Mouse (Mus musculus): Measurements from ENCODE around the gene Tmem235. TPM values are rescaled to one million over a fixed set of nuclear protein-coding genes. Genes with fewer than 3 reads are reported as not detected.
A peak's percentile ranks its signal among the peaks of the same experiment; 100 is the strongest.
"Not testable (repeated sequence)": the region's sequence is repeated elsewhere in the genome, so short reads cannot be mapped to it uniquely, and the experiment has no call there.

Gene Tmem235
- total RNA-seq, 2 experiments from 2014 or later: not detected

- no peak for DNase-seq (ENCODE audit: low spot score in 2 of 2)
- intact Hi-C loops (cut with DNase I): loop anchor here (5.0 to 10.0 kb wide), 2 partner anchors 37 to 595 kb away; no protein-coding TSS in a partner anchor
These were observed 30.8 kb upstream of the Tmem235 start for GRCm38 (mm10) chr11:117829671-117830215.

- intact Hi-C loops (cut with DNase I): no loop called here
These were observed 30.2 kb upstream of the Tmem235 start for GRCm38 (mm10) chr11:117830401-117830800.

GRCm38 (mm10) chr11:117832086-117832969 lies 28.2 kb upstream of the Tmem235 start:
- peak; percentile 59 to 68 for DNase-seq (ENCODE audit: low spot score in 2 of 2)
- intact Hi-C loops (cut with DNase I): no loop called here

More at GRCm38 (mm10) chr11:117830401-117830800, 30.2 kb upstream of the Tmem235 start:
- DNase-seq (ENCODE audit: low spot score in 2 of 2): no peak

GRCm38 (mm10) chr11:117833509-117833908 lies 27.0 kb upstream of the Tmem235 start:
- intact Hi-C loops (cut with DNase I); DNase-seq (ENCODE audit: low spot score in 2 of 2): not testable (repeated sequence)

- DNase-seq (ENCODE audit: low spot score in 2 of 2): no peak
These were observed 26.5 kb upstream of the Tmem235 start for GRCm38 (mm10) chr11:117834086-117834485.

GRCm38 (mm10) chr11:117836306-117836705 lies 24.2 kb upstream of the Tmem235 start:
- peak; percentile 55 to 58 for DNase-seq (ENCODE audit: low spot score in 2 of 2)

More at GRCm38 (mm10) chr11:117834086-117834485, 26.5 kb upstream of the Tmem235 start:
- intact Hi-C loops (cut with DNase I): no loop called here

GRCm38 (mm10) chr11:117838572-117838971 lies 22.0 kb upstream of the Tmem235 start:
- no peak for DNase-seq (ENCODE audit: low spot score in 2 of 2)
- intact Hi-C loops (cut with DNase I): no loop called here

More at GRCm38 (mm10) chr11:117836306-117836705, 24.2 kb upstream of the Tmem235 start:
- intact Hi-C loops (cut with DNase I): no loop called here

- intact Hi-C loops (cut with DNase I): no loop called here
- DNase-seq (ENCODE audit: low spot score in 2 of 2): no peak
These were observed 21.5 kb upstream of the Tmem235 start for GRCm38 (mm10) chr11:117839021-117839420.

GRCm38 (mm10) chr11:117840910-117841309 lies 19.6 kb upstream of the Tmem235 start:
- intact Hi-C loops (cut with DNase I): no loop called here
- no peak for DNase-seq (ENCODE audit: low spot score in 2 of 2)

GRCm38 (mm10) chr11:117843434-117843833 lies 17.1 kb upstream of the Tmem235 start:
- intact Hi-C loops (cut with DNase I): no loop called here
- DNase-seq (ENCODE audit: low spot score in 2 of 2): no peak

GRCm38 (mm10) chr11:117844997-117845396 lies 15.6 kb upstream of the Tmem235 start:
- DNase-seq (ENCODE audit: low spot score in 2 of 2): no peak
- intact Hi-C loops (cut with DNase I): no loop called here

- no peak for DNase-seq (ENCODE audit: low spot score in 2 of 2)
- intact Hi-C loops (cut with DNase I): no loop called here
These were observed 14.9 kb upstream of the Tmem235 start for GRCm38 (mm10) chr11:117845651-117846050.

- DNase-seq (ENCODE audit: low spot score in 2 of 2): no peak
- intact Hi-C loops (cut with DNase I): no loop called here
These were observed 13.9 kb upstream of the Tmem235 start for GRCm38 (mm10) chr11:117846640-117847039.

GRCm38 (mm10) chr11:117847593-117848215 lies 12.8 kb upstream of the Tmem235 start:
- intact Hi-C loops (cut with DNase I): no loop called here
- DNase-seq (ENCODE audit: low spot score in 2 of 2): no peak

GRCm38 (mm10) chr11:117848271-117848984 lies 12.1 kb upstream of the Tmem235 start:
- intact Hi-C loops (cut with DNase I): no loop called here
- no peak for DNase-seq (ENCODE audit: low spot score in 2 of 2)

- intact Hi-C loops (cut with DNase I): no loop called here
- DNase-seq (ENCODE audit: low spot score in 2 of 2): peak; percentile 93 to 97
These were observed 11.4 kb upstream of the Tmem235 start, which contains the start of gene Birc5 for GRCm38 (mm10) chr11:117848985-117849671. Birc5 (plus strand) TSS chr11:117849251.

GRCm38 (mm10) chr11:117852875-117853274 lies 7.7 kb upstream of the Tmem235 start:
- DNase-seq (ENCODE audit: low spot score in 2 of 2): no peak
- intact Hi-C loops (cut with DNase I): no loop called here

GRCm38 (mm10) chr11:117854241-117854640 lies 6.3 kb upstream of the Tmem235 start:
- intact Hi-C loops (cut with DNase I): no loop called here

GRCm38 (mm10) chr11:117855360-117855759 lies 5.2 kb upstream of the Tmem235 start:
- intact Hi-C loops (cut with DNase I): no loop called here
- no peak for DNase-seq (ENCODE audit: low spot score in 2 of 2)

More at GRCm38 (mm10) chr11:117854241-117854640, 6.3 kb upstream of the Tmem235 start:
- DNase-seq (ENCODE audit: low spot score in 2 of 2): no peak

Measured in left cerebral cortex, postnatal 36 days (tissue).